Mouse (Mus musculus) adrenal gland, postnatal 10 days (tissue): ENCODE measurements at regions not wholly inside any gene's neighbourhood (a gene's known extent, or its start where the extent isn't known, plus 50 kb on each side); places are given as distances from the start of the nearest gene placed in this dataset.

Source experiments
- DNase-seq: peaks from one replicate; pipeline ENCODE4 v3.0.0; 2021; ENCODE audit warnings: mixed read lengths

DNA sequence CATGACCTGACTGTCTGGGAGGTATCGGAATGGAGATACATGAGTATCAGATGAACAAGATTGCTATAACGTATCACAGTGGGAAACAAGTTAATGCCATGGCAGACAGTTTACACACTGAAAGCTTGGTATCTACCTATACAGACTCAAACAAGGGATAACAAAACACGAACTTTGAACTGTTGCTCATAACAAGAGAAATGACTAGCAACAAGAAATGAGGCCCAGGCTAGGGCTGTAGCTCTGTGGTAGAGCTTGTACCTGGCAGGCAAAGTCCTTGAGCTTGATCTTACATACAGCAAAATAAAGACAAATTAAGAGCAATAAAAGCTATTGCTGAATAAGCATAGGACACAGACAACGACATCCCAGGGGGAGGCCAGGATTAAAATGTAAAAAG is 172.4 kb upstream of the Pln start:
- no peak for DNase-seq

DNA sequence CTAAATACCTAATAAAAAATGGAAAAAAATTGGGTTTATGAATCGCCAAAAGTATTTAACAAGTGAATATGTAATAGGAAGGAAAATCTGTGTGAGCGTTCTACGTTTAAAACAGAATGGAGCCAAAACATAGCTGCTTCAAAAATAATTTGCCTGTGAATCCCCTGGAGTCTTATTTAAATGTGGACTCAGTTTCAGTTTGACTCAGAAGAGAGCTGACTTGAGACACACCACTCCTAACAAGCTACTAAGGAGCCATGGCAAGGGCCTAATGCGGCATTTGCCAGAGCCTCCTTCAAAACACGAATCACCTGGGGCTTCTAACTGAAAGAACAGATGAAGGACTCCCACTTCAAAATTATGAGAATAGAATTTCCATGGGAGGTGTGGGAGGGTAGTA is 169.7 kb upstream of the Pln start:
- no peak for DNase-seq

- DNase-seq = no peak
These were observed 163.4 kb upstream of the Pln start for GRCm38 (mm10) chr10:53174038-53174564.

DNA sequence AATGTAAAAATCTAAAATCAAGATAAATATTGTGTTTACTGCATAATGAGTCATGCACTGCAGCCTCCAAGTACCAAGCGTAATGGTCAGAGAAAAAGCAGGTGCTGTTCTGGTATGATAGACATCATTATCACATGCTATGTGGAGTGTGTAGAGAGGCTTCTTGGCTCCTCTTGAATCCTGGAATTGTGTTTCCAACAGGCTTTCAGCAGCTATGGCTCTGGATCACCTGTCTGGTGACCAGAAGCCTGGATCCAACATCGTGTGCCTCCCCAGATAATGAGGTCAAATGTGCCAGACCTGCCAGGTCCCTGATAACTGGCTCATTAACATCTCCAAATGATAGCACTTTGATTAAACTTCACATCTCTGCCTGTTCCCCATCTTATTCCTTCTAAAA is 161.5 kb upstream of the Pln start:
- DNase-seq = no peak

GRCm38 (mm10) chr10:53178561-53178960 is 158.9 kb upstream of the Pln start:
- DNase-seq = no peak

DNA sequence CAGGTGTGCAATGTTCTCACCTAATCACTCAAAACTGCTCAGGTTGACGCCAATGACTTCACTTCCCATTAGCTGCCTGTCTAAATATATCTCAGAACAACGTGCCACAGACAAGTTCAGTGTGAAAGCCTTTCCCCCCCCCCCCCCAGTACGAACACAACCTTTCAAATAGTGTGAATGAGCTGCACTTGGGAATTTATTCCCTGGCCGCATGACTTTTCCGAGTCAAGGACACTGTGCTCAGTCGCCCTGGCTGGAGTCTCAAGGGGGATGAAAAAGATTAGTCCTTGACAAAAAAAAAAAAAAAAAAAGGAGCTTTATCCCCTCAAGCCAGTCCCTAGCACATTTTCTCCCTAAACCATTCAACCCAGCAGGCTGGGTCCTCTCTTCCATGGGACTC is 158.4 kb upstream of the Pln start:
- peak; percentile 27 for DNase-seq

- no peak for DNase-seq
These were observed 156.7 kb upstream of the Pln start for GRCm38 (mm10) chr10:53180751-53181151.

GRCm38 (mm10) chr10:53181413-53181812 is 156.1 kb upstream of the Pln start:
- DNase-seq = peak; percentile 12

DNA sequence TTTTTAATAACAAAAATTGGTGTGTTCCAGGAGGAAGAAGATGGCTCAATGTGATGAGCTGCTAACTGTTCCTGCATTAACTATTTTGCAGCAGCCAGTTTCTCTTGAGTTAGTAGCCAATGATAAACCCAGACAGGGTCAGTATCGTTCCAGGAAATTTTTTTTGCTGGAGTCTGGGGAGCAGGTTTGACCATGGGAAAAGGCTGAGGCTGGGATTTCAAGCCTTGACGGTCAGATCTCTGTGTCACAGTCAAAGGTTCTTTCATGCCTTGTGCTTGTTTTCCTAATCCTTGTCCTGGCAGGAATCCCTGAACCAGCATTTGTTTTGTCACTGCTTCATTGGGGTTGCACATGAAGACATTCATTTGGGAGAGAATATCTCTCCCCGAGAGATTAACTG is 129.0 kb upstream of the Pln start:
- no peak for DNase-seq

DNA sequence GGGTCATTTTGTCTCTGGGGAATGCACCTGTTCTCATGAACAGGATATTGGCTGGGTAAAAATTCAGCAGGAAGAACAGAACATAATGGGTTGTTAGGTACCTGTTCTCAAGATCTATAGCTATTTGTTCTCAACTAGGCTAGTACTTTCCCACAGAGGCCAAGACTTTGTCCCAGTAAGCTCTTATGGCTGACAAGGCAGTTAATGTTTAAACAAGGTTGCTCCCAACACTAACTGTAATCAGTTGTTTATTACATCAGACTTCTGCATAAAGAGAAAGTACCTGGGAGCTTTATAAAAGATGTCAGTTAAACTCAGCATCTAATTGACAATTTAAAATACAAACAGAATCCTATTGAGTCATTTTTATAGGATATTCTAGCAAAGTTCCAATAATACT is 127.6 kb upstream of the Pln start:
- no peak for DNase-seq
